Mouse (Mus musculus): ENCODE measurements around the gene Hyou1. TPM values are rescaled to one million over a fixed set of nuclear protein-coding genes. Genes with fewer than 3 reads are reported as not detected.
A peak's percentile ranks its signal among the peaks of the same experiment; 100 is the strongest.
"Not testable (repeated sequence)": the region's sequence is repeated elsewhere in the genome, so short reads cannot be mapped to it uniquely, and the experiment has no call there.

Gene Hyou1
- total RNA-seq, 1 experiment = 246 TPM

DNA sequence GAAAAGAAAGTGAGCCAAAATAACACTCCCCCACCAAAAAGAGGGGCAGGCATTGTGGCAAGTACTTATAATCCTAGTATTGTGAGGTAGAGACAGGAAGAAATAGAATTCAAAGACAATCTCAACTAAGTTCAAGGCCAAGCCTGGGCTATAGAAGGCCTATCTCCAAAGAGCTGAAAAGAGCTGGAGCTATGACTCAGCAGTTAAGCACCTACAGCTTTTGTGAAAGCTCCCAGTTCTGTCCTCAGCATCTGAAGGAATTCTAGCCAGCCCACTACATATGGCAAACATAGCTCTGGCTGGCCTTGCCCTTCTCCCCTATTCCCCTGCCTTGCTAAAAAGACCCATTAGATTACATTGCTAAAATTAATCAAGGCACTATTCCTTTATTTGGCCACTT, 5.9 kb upstream of the Hyou1 start:
- Histone ChIP-seq H3K36me3 (ENCODE audit: control insufficient read depth, insufficient read depth, low read length, poor library complexity, severe bottlenecking) (no peaks in the 10 kb centered on the region), H3K9ac (ENCODE audit: insufficient read depth, low read depth, low read length, poor library complexity, severe bottlenecking) (no peak overlapping the region), H3K4me1 (ENCODE audit: control insufficient read depth in 2 of 2, insufficient read depth in 2 of 2, low read length in 2 of 2, poor library complexity in 1 of 2) (peaks cover 0 to 7% of the 10 kb centered on the region in 2 experiments; a peak in 1 of 4 replicates), H3K4me3 (ENCODE audit: insufficient read depth in 1 of 2, low read depth in 1 of 2, low read length in 2 of 2, poor library complexity in 1 of 2, severe bottlenecking in 1 of 2) (no peak overlapping the region), H3K9me3 (ENCODE audit: control insufficient read depth, insufficient read depth, low read depth, low read length) (no peaks in the 10 kb centered on the region), H3K27ac (ENCODE audit: insufficient read depth, low read depth, low read length, poor library complexity, severe bottlenecking) (no peak overlapping the region)
- TF ChIP-seq ZNF384 (IDR thresholded peaks at IDR 0.05; ENCODE audit: low read depth, low read length) = no peak
- TF ChIP-seq CHD2 (IDR thresholded peaks at IDR 0.05; ENCODE audit: low read depth, low read length) = no peak
- no peak for TF ChIP-seq ZC3H11A (IDR thresholded peaks at IDR 0.05; ENCODE audit: borderline replicate concordance, low read depth, low read length)
- no peak for TF ChIP-seq HCFC1 (IDR thresholded peaks at IDR 0.05; ENCODE audit: borderline replicate concordance, insufficient read depth, low read length)
- TF ChIP-seq MAFK (IDR thresholded peaks at IDR 0.05; ENCODE audit: insufficient read depth, low read depth, low read length) = no peak
- DNase-seq (ENCODE audit: low read depth, low spot score) = no peak
- in situ Hi-C loops (cut with MboI; ENCODE audit: low sequenced_read_pairs in 2 of 2, unreplicated experiment in 2 of 2) = no loop called here

DNA sequence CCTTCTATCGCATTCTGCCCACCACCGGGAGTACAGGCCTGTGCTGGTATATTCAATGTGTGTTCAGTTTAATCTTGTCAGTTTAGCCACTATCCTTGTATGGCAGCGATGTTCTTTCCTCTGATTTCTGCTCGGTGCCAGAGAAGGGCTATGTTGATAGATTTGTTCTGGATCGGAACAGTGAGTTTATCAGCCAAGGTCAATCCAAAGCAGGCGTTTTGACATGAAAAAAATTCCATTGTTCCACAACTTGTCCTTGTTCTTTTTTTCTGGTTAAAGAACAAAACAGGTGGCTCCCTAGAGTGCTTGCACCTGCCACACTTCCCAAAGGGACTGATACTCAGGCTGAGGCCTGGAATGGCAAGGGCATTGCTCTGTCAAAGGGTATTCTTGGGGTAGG, 3.1 kb upstream of the Hyou1 start:
- in situ Hi-C loops (cut with MboI; ENCODE audit: low sequenced_read_pairs in 2 of 2, unreplicated experiment in 2 of 2) = no loop called here
- no peak overlapping the region for H3K27ac ChIP-seq (ENCODE audit: insufficient read depth, low read depth, low read length, poor library complexity, severe bottlenecking)
- DNase-seq (ENCODE audit: low read depth, low spot score) = no peak

DNA sequence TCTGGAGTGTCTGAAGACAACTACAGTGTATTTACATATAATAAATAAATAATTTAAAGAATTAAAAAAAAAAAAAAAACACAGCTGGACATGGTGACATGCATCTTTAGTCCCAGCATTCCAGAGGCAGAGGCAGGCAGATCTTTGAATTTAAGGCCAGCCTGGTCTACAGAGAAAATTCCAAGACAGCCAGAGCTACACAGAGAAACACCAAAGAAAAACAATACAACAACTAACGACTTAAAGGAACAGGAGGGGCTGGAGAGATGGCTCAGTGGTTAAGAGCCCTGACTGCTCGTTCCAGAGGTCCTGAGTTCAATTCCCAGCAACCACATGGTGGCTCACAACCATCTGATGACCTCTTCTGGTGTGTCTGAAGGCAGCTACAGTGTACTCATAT, 2.0 kb upstream of the Hyou1 start:
- H3K4me3 ChIP-seq (ENCODE audit: insufficient read depth in 1 of 2, low read depth in 1 of 2, low read length in 2 of 2, poor library complexity in 1 of 2, severe bottlenecking in 1 of 2); H3K4me1 ChIP-seq (ENCODE audit: control insufficient read depth in 2 of 2, insufficient read depth in 2 of 2, low read length in 2 of 2, poor library complexity in 1 of 2); H3K9ac ChIP-seq (ENCODE audit: insufficient read depth, low read depth, low read length, poor library complexity, severe bottlenecking); in situ Hi-C loops (cut with MboI; ENCODE audit: low sequenced_read_pairs in 2 of 2, unreplicated experiment in 2 of 2); H3K27ac ChIP-seq (ENCODE audit: insufficient read depth, low read depth, low read length, poor library complexity, severe bottlenecking); H3K9me3 ChIP-seq (ENCODE audit: control insufficient read depth, insufficient read depth, low read depth, low read length); DNase-seq (ENCODE audit: low read depth, low spot score): not testable (repeated sequence)
- peaks cover 17% of the 10 kb centered on the region for H3K36me3 ChIP-seq (ENCODE audit: control insufficient read depth, insufficient read depth, low read length, poor library complexity, severe bottlenecking)

More for the DNA sequence above, 3.1 kb upstream of the Hyou1 start:
- Histone ChIP-seq H3K9me3 (ENCODE audit: control insufficient read depth, insufficient read depth, low read depth, low read length) (no peaks in the 10 kb centered on the region), H3K9ac (ENCODE audit: insufficient read depth, low read depth, low read length, poor library complexity, severe bottlenecking) (no peak overlapping the region), H3K36me3 (ENCODE audit: control insufficient read depth, insufficient read depth, low read length, poor library complexity, severe bottlenecking) (peaks cover 6% of the 10 kb centered on the region), H3K4me1 (ENCODE audit: control insufficient read depth in 2 of 2, insufficient read depth in 2 of 2, low read length in 2 of 2, poor library complexity in 1 of 2) (peaks cover 3 to 7% of the 10 kb centered on the region in 2 experiments; a peak in 2 of 4 replicates), H3K4me3 (ENCODE audit: insufficient read depth in 1 of 2, low read depth in 1 of 2, low read length in 2 of 2, poor library complexity in 1 of 2, severe bottlenecking in 1 of 2) (no peak overlapping the region)
- TF ChIP-seq HCFC1 (IDR thresholded peaks at IDR 0.05; ENCODE audit: borderline replicate concordance, insufficient read depth, low read length) (no peak), MAFK (IDR thresholded peaks at IDR 0.05; ENCODE audit: insufficient read depth, low read depth, low read length) (no peak), ZC3H11A (IDR thresholded peaks at IDR 0.05; ENCODE audit: borderline replicate concordance, low read depth, low read length) (no peak), CHD2 (IDR thresholded peaks at IDR 0.05; ENCODE audit: low read depth, low read length) (no peak), ZNF384 (IDR thresholded peaks at IDR 0.05; ENCODE audit: low read depth, low read length) (no peak)

DNA sequence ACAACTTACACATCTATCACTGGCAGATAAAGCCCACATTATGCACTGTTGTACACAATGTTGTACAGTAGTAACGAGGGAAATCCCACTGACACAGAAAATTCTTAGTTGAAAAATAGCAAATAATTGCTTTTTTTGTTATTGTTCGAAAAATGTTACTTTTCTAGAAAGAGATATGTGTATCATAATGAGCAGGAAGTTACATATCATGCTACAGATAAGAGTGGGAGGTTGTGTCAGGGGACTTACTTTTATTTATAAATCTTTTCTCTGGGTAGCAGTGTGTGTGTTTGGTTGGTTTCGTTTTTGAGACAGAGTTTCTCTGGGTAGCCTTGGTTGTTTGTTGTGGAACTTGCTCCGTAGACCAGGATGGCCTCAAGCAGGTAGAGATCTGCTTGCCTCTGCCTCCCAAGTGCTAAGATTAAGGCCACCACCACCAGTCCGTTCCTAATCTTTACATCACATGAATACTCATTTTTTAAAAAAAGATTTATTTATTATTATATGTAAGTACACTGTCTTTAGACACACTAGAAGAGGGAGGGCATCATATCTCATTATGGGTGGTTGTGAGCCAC, 1.0 kb upstream of the Hyou1 start:
- in situ Hi-C loops (cut with MboI; ENCODE audit: low sequenced_read_pairs in 2 of 2, unreplicated experiment in 2 of 2) = no loop called here
- H3K36me3 ChIP-seq (ENCODE audit: control insufficient read depth, insufficient read depth, low read length, poor library complexity, severe bottlenecking) = peaks cover 19% of the 10 kb centered on the region
- H3K27ac ChIP-seq (ENCODE audit: insufficient read depth, low read depth, low read length, poor library complexity, severe bottlenecking) = no peak overlapping the region
- H3K9ac ChIP-seq (ENCODE audit: insufficient read depth, low read depth, low read length, poor library complexity, severe bottlenecking) = peak overlapping the region; percentile 94
- TF ChIP-seq HCFC1 (IDR thresholded peaks at IDR 0.05; ENCODE audit: borderline replicate concordance, insufficient read depth, low read length) = no peak
- TF ChIP-seq ZC3H11A (IDR thresholded peaks at IDR 0.05; ENCODE audit: borderline replicate concordance, low read depth, low read length) = no peak
- no peak for TF ChIP-seq MAFK (IDR thresholded peaks at IDR 0.05; ENCODE audit: insufficient read depth, low read depth, low read length)
- no peak for TF ChIP-seq ZNF384 (IDR thresholded peaks at IDR 0.05; ENCODE audit: low read depth, low read length)
- no peak for TF ChIP-seq CHD2 (IDR thresholded peaks at IDR 0.05; ENCODE audit: low read depth, low read length)
- peak overlapping the region; percentile 68 to 86 for H3K4me3 ChIP-seq (ENCODE audit: insufficient read depth in 1 of 2, low read depth in 1 of 2, low read length in 2 of 2, poor library complexity in 1 of 2, severe bottlenecking in 1 of 2)
- H3K4me1 ChIP-seq (ENCODE audit: control insufficient read depth in 2 of 2, insufficient read depth in 2 of 2, low read length in 2 of 2, poor library complexity in 1 of 2) = peaks cover 3 to 7% of the 10 kb centered on the region in 2 experiments; a peak in 2 of 4 replicates
- DNase-seq (ENCODE audit: low read depth, low spot score) = no peak
- no peaks in the 10 kb centered on the region for H3K9me3 ChIP-seq (ENCODE audit: control insufficient read depth, insufficient read depth, low read depth, low read length)

DNA sequence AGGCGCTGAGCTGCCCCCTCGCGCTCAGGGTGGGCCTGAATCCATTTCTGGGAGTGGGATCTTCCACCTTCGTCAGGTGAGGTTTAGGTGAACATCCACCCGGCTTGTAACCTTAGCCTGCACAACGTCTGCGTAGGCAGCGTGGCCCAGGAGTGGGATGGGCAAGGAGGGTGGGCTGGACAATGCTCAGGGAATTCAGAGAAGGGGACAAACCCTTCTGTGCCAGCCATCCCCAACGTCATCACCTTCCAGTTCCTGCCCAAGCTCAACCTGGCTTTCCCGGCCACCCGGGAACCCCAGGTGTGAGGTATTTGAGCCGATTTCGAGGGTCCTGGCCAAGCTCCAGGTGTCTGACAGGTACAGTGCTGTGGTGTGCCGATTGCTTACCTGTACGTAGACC, 572 bp downstream of the Hyou1 start:
- in situ Hi-C loops (cut with MboI; ENCODE audit: low sequenced_read_pairs in 2 of 2, unreplicated experiment in 2 of 2) = no loop called here
- Histone ChIP-seq H3K9me3 (ENCODE audit: control insufficient read depth, insufficient read depth, low read depth, low read length) (no peaks in the 10 kb centered on the region), H3K4me1 (ENCODE audit: control insufficient read depth in 2 of 2, insufficient read depth in 2 of 2, low read length in 2 of 2, poor library complexity in 1 of 2) (peaks cover 7 to 8% of the 10 kb centered on the region in 2 experiments; a peak in 2 of 4 replicates), H3K9ac (ENCODE audit: insufficient read depth, low read depth, low read length, poor library complexity, severe bottlenecking) (peak overlapping the region; percentile 92), H3K27ac (ENCODE audit: insufficient read depth, low read depth, low read length, poor library complexity, severe bottlenecking) (peak overlapping the region; percentile 48; the same call in 1 of the 2 replicates), H3K4me3 (ENCODE audit: insufficient read depth in 1 of 2, low read depth in 1 of 2, low read length in 2 of 2, poor library complexity in 1 of 2, severe bottlenecking in 1 of 2) (peak overlapping the region; percentile 88 to 93), H3K36me3 (ENCODE audit: control insufficient read depth, insufficient read depth, low read length, poor library complexity, severe bottlenecking) (peaks cover 31% of the 10 kb centered on the region)
- DNase-seq (ENCODE audit: low read depth, low spot score) = no peak
- TF ChIP-seq HCFC1 (IDR thresholded peaks at IDR 0.05; ENCODE audit: borderline replicate concordance, insufficient read depth, low read length) (no peak), ZC3H11A (IDR thresholded peaks at IDR 0.05; ENCODE audit: borderline replicate concordance, low read depth, low read length) (no peak), ZNF384 (IDR thresholded peaks at IDR 0.05; ENCODE audit: low read depth, low read length) (no peak), MAFK (IDR thresholded peaks at IDR 0.05; ENCODE audit: insufficient read depth, low read depth, low read length) (no peak), CHD2 (IDR thresholded peaks at IDR 0.05; ENCODE audit: low read depth, low read length) (no peak)
